Mouse (Mus musculus) E14TG2a.4 (cell line): ENCODE measurements at regions not wholly inside any gene's neighbourhood (a gene's known extent, or its start where the extent isn't known, plus 50 kb on each side); places are given as distances from the start of the nearest gene placed in this dataset.

Source experiments
- CTCF ChIP-seq: conservative IDR thresholded peaks from 2 replicates; pipeline ENCODE4 v1.5.1; 2014; ENCODE audit warnings: low read length
- NANOG ChIP-seq: IDR thresholded peaks from 2 replicates; pipeline ENCODE4 v1.6.1; 2014; ENCODE audit warnings: borderline replicate concordance, low read length, mixed read lengths
- POU5F1 ChIP-seq: IDR thresholded peaks from 2 replicates; pipeline ENCODE4 v1.6.1; 2014; ENCODE audit warnings: low read length, borderline replicate concordance

GRCm38 (mm10) chr8:113191537-113191936, 443.9 kb upstream of the Mon1b start:
- TF ChIP-seq CTCF (no peak), POU5F1 (no peak), NANOG (no peak)
